11 mouse cellular contexts compared by ENCODE assay signal in genomic region chr14:25534918-25535582, GRCm38 (mm10).
DNase-seq lines count a peak whose midpoint lies in the region; ATAC-seq and TF ChIP-seq lines count a peak whose summit lies in the region.
"Had no signal": no experiment of that assay in that cellular context is flagged by ENCODE, and none has a peak within 500 bp of the region (broad histone marks: within the 10 kb centered on the region; RNA-seq: fewer than 3 reads in every experiment).

No protein-coding gene starts in this region.

- WGBS in hindbrain, embryonic 10.5 days, result 80% methylated on average over 11 of the region's 11 CpGs
- WGBS in hindbrain, postnatal 0 days, result 71% methylated on average over 11 of the region's 11 CpGs
- 78% methylated on average over 11 of the region's 11 CpGs for WGBS in neural tube, embryonic 13.5 days
- 73% methylated on average over 11 of the region's 11 CpGs for WGBS in limb, embryonic 13.5 days
- WGBS in stomach, postnatal 0 days, result 50% methylated on average over 11 of the region's 11 CpGs

- no peak overlapping the region for H3K4me3 ChIP-seq in hindbrain, embryonic 10.5 days
- H3K4me3 ChIP-seq in hindbrain, postnatal 0 days (ENCODE audit: low read length), result no peak overlapping the region
- H3K4me3 ChIP-seq in neural tube, embryonic 13.5 days, result no peak overlapping the region
- H3K4me3 ChIP-seq in limb, embryonic 13.5 days, result no peak overlapping the region
- no peak overlapping the region for H3K4me3 ChIP-seq in stomach, postnatal 0 days (ENCODE audit: low read depth, low read length)
- H3K4me3 ChIP-seq: erythroblast, embryonic 14.5 days had no signal

- no peak for ATAC-seq in hindbrain, postnatal 0 days
- no peak for ATAC-seq in neural tube, embryonic 13.5 days (ENCODE audit: low read depth)
- no peak for ATAC-seq in limb, embryonic 13.5 days (ENCODE audit: low FRiP score, low read depth)
- ATAC-seq in stomach, postnatal 0 days (ENCODE audit: low FRiP score, low TSS enrichment), result no peak

- DNase-seq in hindbrain, embryonic 10.5 days (ENCODE audit: low spot score), result no peak
- no peak for DNase-seq in hindbrain, postnatal 0 days (ENCODE audit: low spot score)
- no peak for DNase-seq in neural tube, embryonic 10.5 days (ENCODE audit: extremely low spot score, low spot score)
- DNase-seq in stomach, postnatal 0 days (ENCODE audit: low spot score), result no peak
- no peak for DNase-seq in ovary, adult 18-20 months (ENCODE audit: low spot score)
- no peak for DNase-seq in ovary, postnatal 10 days (ENCODE audit: low spot score)
- DNase-seq: adrenal gland, adult 8-10 months had no signal

- no peaks in the 10 kb centered on the region for H3K9me3 ChIP-seq in hindbrain, embryonic 10.5 days
- H3K9me3 ChIP-seq in hindbrain, postnatal 0 days (ENCODE audit: low read length), result no peaks in the 10 kb centered on the region
- no peaks in the 10 kb centered on the region for H3K9me3 ChIP-seq in neural tube, embryonic 13.5 days
- H3K9me3 ChIP-seq in limb, embryonic 13.5 days, result no peaks in the 10 kb centered on the region
- no peaks in the 10 kb centered on the region for H3K9me3 ChIP-seq in stomach, postnatal 0 days (ENCODE audit: control insufficient read depth, low read length)

- no peaks in the 10 kb centered on the region for H3K27me3 ChIP-seq in hindbrain, embryonic 10.5 days (ENCODE audit: insufficient read depth, poor library complexity, severe bottlenecking)
- H3K27me3 ChIP-seq in hindbrain, postnatal 0 days (ENCODE audit: insufficient read depth, low read length), result no peaks in the 10 kb centered on the region
- no peaks in the 10 kb centered on the region for H3K27me3 ChIP-seq in neural tube, embryonic 13.5 days
- H3K27me3 ChIP-seq in limb, embryonic 13.5 days, result no peaks in the 10 kb centered on the region
- H3K27me3 ChIP-seq in stomach, postnatal 0 days (ENCODE audit: control insufficient read depth, insufficient read depth, low read length), result no peaks in the 10 kb centered on the region

- H3K4me2 ChIP-seq in hindbrain, postnatal 0 days (ENCODE audit: low read depth, low read length), result no peak overlapping the region
- no peak overlapping the region for H3K4me2 ChIP-seq in neural tube, embryonic 13.5 days
- H3K4me2 ChIP-seq in limb, embryonic 13.5 days (replicated peaks), result no peak overlapping the region
- H3K4me2 ChIP-seq in stomach, postnatal 0 days (replicated peaks; ENCODE audit: low read depth), result no peak overlapping the region

- H3K36me3 ChIP-seq in hindbrain, embryonic 10.5 days, result peaks cover 85% of the 10 kb centered on the region
- peaks cover 6% of the 10 kb centered on the region for H3K36me3 ChIP-seq in hindbrain, postnatal 0 days (ENCODE audit: insufficient read depth, low read length)
- peaks cover 38% of the 10 kb centered on the region for H3K36me3 ChIP-seq in neural tube, embryonic 13.5 days
- H3K36me3 ChIP-seq in limb, embryonic 13.5 days, result peaks cover 71% of the 10 kb centered on the region
- peaks cover 10% of the 10 kb centered on the region for H3K36me3 ChIP-seq in stomach, postnatal 0 days (ENCODE audit: control insufficient read depth, insufficient read depth, low read length)

- TF ChIP-seq EP300 in stomach, postnatal 0 days (optimal IDR thresholded peaks at IDR 0.05), result no peak

- H3K27ac ChIP-seq in hindbrain, embryonic 10.5 days, result peak overlapping the region; percentile 64
- H3K27ac ChIP-seq in hindbrain, postnatal 0 days, result no peak overlapping the region
- H3K27ac ChIP-seq in neural tube, embryonic 13.5 days (replicated peaks), result 0 out of 2 replicates have a peak overlapping the region, but pooled peaks have one; percentile 42
- 0 out of 2 replicates have a peak overlapping the region, but pooled peaks have one; percentile 48 for H3K27ac ChIP-seq in limb, embryonic 13.5 days
- H3K27ac ChIP-seq in stomach, postnatal 0 days (replicated peaks), result peak overlapping the region; percentile 70
- H3K27ac ChIP-seq: macrophage had no signal

- TF ChIP-seq CTCF in hindbrain, postnatal 0 days (IDR thresholded peaks at IDR 0.05; ENCODE audit: low read depth), result no peak
- peak; percentile 49 for TF ChIP-seq CTCF in stomach, postnatal 0 days (IDR thresholded peaks at IDR 0.05; ENCODE audit: low read depth)

- H3K4me1 ChIP-seq in hindbrain, embryonic 10.5 days (replicated peaks), result peaks cover 57% of the 10 kb centered on the region
- H3K4me1 ChIP-seq in hindbrain, postnatal 0 days (ENCODE audit: insufficient read depth, low read length), result peaks cover 12% of the 10 kb centered on the region; the same call in 1 of the 2 replicates
- peaks cover 55% of the 10 kb centered on the region for H3K4me1 ChIP-seq in neural tube, embryonic 13.5 days (replicated peaks)
- H3K4me1 ChIP-seq in limb, embryonic 13.5 days, result peaks cover 53% of the 10 kb centered on the region
- H3K4me1 ChIP-seq in stomach, postnatal 0 days (replicated peaks; ENCODE audit: control insufficient read depth, insufficient read depth), result peaks cover 14% of the 10 kb centered on the region

- no peak overlapping the region for H3K9ac ChIP-seq in hindbrain, postnatal 0 days (replicated peaks; ENCODE audit: low read length)
- no peak overlapping the region for H3K9ac ChIP-seq in neural tube, embryonic 13.5 days
- no peak overlapping the region for H3K9ac ChIP-seq in limb, embryonic 13.5 days
- H3K9ac ChIP-seq in stomach, postnatal 0 days (ENCODE audit: low read length), result 0 out of 2 replicates have a peak overlapping the region, but pooled peaks have one; percentile 8
